Mouse (Mus musculus) 3134 (cell line): ENCODE results near the gene Ppm1b.
"Not testable (repeated sequence)": the region's sequence is repeated elsewhere in the genome, so short reads cannot be mapped to it uniquely, and the experiment has no call there.

Experiments used
- DNase-seq: peaks from one replicate; pipeline ENCODE4 v3.0.0-alpha.2; 2011; ENCODE audit warnings: low spot score; ENCODE audit not compliant: insufficient read length; ENCODE audit errors: extremely low read depth

The Ppm1b gene

DNA sequence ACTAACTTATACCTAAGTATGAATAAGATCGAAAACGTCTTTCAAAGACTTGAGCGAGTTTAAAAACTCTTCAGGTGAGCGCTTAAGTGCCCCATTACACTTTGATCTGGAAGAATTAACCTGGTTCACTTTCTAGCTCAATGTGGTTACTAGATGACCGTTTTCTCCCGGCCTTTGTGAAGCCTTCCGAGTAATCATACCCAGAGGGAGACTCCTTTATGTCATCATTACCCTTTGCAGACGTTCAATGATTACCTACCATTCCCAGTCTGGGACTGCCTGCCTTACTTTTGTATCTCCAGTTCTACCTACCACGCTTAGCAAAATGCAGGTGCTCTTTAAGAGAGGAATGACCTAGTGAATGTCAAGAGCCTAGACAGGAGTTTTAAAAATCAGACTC lies at the start of gene Ppm1b:
Ppm1b (plus strand) TSS at position 301 of the 400 bp plus-strand sequence.
- DNase-seq, result no peak

DNA sequence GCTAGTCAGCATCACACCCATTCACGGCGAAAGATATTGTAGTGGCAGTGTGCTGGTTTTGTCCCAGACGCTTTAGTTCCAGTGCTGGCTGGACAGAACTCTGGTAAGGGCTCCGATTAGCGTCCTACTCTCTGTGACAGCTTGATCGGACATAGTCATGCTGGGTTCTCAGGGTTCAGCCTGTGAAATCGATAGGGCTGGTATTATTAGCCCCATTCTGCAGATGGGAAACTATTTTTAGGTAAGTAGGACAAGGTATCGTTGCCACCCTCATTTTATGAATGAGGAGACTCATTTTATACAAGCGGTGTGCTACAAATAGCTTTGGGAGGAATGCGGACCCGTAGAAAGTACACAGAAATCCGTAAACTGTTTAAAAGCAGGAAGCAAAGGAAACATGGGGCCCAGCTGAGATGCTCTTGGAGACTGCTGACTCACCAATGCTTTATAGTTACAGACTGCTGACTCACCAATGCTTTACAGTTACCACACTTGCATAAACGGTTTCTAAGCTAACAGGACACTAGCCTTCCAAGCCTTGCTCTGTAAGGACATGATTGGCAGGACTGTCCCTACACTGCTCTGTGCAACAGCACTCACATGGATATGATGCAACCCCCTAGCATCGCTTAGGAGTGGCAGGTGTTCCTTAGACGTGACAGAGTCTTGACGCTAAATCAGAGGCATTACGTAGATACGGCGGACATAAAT lies 34.7 kb upstream of the Ppm1b start:
- DNase-seq, result no peak

DNA sequence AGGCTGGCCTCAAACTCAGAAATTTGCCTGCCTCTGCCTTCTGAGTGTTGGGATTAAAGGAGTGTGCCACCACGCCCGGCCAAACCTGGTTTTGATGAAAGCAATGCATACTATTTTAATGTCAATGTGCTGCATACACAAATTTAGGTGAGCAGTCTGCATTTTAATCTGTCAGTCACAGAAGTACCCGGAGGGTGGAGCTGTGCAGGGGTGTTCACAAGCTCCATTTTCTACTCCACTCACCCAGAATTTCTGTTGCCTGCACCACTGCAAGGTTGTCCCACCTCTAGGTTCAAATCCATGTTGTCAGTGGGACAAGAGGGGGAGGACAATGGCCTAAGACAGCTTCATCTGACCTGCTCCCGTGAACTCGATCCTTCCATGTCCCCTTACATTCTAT lies 31.8 kb upstream of the Ppm1b start:
- DNase-seq, result no peak

DNA sequence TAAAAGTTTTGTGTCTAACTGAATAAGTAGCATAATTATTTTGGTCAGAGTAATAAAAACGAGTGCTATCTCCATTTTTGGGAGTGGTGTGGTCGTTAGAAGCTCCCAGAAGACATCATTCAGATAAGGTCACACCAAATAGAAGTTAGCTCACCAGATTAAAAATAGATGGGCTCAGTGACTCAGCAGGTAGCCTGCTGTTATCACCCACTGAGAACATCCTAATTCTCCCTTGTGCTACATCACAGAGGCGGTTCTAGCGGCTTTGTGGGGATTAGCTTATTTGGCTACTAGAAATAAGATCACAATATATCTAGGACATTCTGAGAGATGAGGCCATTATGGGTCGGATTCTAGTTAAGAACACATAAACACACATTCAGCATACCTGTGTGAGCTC lies 30.3 kb upstream of the Ppm1b start:
- DNase-seq, result no peak

DNA sequence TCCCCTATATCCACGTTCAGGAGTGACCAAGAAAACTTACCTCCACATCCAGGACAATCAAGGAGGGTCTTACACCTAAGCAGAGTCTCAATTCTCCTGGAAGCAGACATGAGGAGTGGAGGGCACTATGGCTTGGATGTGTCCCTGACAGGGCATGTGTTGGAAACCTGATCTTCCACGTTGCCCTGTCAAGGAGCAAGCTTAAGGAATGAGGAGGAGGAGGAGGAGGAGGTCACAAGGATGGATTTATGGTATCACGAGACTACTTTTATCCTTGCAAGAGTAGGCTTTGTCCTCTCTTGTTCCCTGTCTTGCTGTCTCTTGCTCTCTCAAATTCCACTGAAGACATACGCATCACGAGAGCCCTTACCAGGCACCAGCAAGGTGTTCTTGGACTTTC lies 29.0 kb upstream of the Ppm1b start:
- DNase-seq, result no peak

DNA sequence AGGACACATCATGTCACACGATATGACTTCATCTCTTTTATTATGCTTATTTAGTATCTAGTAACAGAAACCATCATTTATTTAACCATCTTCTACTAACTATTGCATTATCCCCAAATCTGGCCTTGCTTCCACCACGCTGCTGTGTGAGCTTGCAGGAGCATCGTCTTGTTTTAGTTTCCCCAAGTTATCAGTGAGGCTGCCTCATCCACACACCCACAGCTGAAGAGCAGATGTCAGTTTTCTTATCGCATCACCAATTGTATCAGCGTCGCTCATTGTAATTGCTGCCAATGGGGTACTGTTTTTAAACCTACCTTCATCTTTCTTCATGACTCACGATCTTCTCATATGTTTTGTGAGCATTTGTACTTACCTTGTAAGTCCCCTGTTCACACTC lies 23.6 kb upstream of the Ppm1b start:
- no peak for DNase-seq

DNA sequence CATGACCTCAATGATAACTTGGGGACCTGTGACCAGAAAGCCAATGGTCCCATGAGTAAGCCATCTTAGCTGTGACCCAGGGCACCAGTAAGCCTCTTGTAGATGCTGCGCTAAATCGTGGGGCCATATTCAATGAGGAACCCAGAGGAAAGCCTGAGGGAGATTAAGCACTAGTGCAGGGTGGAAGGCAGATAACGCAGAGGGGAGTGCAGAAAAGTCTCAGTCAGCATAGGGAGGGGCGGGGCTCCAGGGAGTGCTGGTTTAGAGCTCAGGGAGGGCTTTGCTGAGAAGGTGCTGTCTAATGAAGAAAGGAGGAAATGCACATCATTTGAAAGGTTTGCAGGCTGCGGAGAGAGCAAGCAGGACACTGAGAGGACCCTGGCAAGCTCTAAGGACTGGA lies 22.6 kb upstream of the Ppm1b start:
- no peak for DNase-seq

DNA sequence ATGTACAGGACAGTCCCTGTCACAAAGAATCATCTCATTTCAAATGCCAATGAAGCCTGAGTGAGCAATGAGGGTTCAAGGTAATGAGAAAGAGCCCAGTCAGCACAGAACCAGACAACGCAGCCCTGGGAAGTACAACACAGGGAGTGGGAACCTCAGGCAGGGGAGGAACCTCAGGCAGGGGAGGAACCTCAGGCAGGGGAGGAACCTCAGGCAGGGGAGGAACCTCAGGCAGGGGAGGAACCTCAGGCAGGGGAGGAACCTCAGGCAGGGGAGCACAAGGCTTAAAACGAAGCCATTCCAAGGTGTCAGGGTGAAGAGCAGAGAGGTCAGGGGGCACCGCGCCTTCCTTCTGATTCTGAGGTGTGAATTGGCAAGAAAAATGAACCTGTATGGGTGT lies 20.9 kb upstream of the Ppm1b start:
- DNase-seq, result not testable (repeated sequence)

DNA sequence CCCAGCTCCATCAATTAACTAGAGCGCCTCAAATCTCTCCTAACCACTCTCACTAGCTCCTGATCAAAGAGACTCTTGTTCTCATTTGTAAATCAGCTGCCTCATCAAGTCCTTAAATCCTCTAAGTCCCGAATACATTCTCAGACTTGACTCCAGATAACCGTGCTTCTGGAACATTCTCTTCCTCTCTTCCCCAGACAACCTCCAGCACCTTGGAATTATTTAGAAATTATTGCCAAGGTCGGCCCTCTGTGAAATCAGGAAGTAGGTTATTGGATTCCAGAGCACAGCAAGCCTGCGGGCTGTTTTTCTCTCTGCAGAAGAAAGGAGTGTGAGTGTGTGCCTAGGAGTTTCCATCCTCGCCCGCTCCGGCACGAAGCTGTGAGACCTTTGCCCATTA lies 20.2 kb upstream of the Ppm1b start:
- no peak for DNase-seq

DNA sequence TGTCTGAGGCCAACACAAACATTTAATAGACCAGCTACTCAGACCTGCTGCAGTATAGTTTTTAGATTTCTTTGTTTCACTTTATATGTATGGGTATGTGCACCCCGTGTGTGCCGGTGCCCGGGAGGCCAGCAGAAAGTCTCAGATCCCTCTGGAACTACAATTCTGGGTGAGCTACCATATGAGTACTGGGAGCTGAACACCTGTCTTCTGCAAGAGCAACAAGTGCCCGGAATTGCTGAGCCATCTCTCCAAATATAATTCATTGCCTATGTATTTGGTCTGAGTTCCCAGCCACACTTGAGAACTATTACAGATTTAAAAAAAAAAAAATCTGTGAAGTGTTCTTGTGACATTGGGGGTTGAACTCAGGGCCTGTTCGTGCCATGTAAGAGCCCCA lies 19.7 kb upstream of the Ppm1b start:
- DNase-seq, result no peak

DNA sequence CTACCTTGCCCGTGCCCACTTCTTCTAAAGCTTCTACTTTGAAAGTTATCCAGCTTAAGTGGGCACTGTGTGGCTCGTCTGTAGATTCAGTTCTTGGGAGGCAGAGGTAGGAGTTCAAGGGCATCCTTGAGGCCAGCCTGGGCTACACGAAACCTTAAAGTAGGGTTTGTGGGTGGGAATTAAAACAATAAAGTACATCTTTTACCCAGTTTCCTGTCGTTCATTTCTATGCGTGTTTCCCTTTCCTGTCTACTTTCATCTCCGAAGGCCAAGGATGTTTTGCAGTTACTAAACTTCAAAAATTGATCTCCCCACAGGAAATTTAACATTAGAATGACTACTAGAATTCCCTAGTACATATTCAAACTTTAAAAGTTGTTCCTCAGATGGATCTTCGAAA lies 19.3 kb upstream of the Ppm1b start:
- no peak for DNase-seq

DNA sequence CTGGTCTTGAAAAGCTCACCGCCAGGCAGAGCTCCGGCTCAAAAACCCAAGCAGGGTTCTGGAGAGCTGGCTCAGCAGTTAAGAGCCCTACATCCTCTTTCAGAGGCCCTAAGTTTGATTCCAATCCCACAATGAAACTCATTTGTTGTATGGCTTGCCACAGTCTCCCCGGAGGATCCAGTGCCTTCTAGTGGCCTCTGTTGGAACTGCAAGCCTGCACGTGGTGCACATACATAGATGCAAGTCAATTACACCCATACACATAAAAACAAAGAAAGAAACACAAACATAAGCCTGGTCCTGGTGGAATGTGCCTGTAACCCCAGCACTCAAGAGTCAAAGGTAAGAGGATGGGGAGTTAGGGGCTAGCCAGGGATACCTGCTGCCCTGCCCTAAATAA lies 18.3 kb upstream of the Ppm1b start:
- no peak for DNase-seq

DNA sequence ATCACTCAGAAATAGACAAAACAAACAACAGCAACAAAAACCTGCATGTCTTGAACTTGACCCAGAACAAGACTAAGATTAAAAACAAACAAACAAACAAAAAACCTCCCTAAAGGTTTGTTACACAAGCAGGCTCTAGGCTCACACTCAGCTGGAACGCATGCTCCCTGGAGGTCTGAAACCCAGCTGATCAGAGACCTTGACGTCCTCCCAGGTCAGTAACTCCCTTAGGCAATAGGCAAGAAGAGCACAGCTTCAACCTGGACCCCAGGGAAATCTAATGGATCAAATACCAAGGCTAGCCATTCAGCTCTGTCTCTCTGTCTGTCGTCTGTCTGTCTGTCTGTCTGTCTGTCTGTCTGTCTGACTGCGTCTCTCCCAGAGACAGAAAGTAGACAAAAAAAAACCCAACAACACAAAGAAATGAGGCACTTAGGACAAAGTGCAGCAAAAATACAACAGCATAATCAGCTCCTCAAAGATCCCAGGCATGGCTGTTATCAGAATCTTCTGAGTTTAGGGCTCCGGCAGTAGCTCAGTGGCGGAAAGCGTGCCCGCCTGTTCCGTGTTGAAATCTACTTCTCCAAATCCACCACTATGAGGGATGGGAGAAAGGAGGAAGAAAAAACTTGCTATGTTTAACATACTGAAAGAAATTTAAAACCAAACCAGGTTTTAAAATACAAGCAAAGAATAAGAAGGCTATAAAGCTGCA lies 16.4 kb upstream of the Ppm1b start:
- DNase-seq, result no peak

DNA sequence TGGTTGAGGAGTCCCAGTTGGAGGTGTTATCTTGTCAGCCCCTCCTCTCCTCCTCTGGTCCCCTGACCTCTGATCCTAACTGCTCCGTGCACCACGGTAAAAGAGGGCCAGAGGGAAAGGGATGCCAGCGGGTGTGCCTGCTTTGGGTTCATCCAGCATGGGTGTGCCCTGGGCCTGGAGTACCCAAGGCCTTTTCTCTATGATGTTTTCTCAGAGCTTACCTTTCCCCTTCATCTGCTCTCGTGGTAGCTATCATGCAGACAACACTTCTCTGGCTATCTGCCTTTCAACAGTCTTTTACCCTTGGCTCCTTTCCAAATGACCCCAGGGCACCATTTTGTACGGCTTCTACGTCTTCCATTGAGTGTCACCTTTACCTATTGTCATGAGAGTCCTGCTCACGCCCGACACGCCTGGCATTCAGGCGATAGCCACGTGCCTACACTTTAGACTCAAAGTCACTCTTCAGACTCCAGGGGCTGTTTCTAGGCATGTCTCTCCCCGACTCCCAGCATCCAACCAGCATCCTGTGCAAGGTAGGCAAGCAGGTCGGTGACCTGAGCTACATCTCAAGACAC lies 15.2 kb upstream of the Ppm1b start:
- no peak for DNase-seq

DNA sequence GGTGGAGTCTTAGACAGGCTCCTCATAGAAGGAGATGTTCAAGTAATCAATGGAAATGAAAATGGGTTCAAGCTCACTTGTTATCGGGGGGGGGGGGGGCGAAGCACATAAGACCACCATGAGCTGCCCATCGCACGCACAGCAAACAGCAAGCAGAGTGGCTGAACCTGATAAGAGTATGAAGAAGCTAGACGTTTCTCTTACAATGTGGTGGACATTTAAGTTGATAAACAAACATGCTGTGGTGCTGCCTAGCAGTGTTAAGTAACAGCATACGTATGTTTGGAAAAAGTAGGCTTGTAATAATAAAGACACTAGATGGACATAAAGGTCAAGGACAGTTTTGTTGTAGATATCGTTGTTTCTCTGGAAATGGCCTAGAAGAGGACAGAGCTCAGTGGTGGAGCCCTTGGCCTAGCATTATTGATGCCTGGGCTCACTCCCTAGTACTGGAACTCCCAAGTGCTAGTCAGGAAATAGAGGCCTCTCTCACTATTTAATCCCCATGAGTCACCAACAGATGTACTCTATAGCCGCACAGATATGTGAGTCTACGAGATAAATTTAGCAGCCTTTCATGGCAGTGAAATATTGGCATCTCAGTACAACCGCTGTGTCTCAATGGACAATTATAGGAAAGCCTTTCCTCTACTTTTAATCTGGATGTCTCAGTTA lies 14.0 kb upstream of the Ppm1b start:
- no peak for DNase-seq

DNA sequence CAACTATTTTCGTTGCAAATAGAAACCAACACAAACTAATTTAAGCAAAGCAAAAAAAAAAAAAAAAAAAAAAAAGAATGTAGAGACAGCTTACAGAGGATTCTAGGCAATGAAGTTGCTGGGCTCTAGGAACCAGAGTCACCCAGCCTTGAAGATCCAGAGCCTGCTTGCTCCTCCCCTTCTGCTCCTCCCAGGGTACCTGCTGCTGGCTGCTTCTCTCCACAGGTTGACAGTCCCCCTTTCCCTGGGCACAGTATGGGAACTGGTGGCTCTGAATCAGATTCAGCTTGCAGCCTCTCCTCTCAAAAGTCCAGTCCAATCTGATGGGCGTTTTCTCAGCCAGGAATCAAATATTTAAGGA lies 13.5 kb upstream of the Ppm1b start:
- no peak for DNase-seq

DNA sequence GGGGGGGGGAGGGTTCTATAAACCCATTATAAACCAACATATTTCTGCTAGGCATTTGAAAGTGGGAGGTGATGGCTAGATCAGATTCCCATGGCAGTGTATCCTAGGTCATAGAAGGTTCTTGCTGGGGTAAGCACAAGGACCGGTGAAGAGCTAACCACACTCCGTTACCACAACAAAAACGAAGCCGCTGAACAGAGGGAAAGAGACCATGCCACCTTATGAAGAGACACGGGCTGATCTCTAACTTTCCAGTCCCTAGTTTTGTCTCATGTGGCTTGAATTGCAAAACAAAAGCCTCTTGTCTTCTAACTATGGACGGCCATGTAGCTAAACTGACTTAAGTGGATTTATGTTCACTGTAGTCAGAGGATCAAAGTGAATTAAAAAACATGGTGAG lies 12.2 kb upstream of the Ppm1b start:
- no peak for DNase-seq

DNA sequence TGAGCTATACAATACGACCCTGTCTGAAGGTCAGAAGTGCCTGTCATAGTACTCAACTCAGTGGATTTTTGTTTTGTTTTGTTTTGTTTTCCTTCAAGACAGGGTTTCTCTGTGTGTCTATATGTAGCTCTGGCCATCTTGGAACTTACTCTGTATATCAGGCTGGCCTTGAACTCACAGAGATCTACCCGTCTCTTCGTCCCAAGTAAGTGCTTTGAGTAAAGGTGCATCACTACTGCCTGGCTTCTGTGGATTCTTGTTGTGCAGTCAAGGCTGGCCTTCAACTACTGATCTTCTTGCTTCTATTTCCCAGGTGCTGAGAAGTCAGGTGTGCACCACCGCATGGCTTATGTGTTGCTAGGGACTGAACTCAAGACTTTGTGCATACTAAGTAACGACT lies 4.0 kb upstream of the Ppm1b start:
- no peak for DNase-seq

DNA sequence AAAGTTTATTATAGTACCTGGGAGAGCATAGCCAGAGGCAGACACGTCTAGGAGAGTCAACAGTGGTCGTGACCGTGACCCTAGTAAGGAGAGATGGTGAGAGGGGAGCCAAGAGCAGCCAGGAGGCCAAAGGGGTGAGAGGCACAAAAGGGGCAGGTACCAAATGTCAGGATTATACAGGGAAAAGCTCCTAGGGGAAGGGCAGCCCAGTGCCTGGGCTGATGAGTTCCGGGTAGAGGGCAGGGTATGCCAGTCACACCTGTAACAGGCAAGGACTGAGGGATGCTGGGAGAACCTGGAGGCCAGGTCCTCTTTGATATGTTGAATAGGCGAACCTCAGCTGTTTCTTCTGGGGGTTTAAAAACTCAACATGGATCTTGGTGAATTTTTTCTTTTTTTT lies 2.8 kb upstream of the Ppm1b start:
- DNase-seq, result no peak

DNA sequence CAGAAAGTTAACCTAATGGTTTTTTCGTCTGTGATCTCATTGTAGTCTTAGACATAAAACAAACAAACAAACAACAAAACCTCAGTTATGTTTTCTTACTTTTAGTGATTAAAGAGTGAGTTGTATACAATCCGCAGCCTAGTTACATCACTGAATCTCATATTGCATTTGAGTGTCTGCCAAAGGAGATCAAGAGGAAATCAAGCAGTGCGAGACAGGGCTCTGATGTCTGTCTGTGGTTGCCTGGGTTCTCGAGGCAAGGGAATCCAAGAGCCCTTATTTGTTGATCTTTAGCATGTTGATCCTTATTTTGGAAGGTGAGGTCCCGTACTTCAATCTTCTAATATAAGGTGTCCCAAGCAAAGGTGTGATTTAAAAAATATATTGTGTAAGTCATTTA lies 1.7 kb upstream of the Ppm1b start:
- no peak for DNase-seq

DNA sequence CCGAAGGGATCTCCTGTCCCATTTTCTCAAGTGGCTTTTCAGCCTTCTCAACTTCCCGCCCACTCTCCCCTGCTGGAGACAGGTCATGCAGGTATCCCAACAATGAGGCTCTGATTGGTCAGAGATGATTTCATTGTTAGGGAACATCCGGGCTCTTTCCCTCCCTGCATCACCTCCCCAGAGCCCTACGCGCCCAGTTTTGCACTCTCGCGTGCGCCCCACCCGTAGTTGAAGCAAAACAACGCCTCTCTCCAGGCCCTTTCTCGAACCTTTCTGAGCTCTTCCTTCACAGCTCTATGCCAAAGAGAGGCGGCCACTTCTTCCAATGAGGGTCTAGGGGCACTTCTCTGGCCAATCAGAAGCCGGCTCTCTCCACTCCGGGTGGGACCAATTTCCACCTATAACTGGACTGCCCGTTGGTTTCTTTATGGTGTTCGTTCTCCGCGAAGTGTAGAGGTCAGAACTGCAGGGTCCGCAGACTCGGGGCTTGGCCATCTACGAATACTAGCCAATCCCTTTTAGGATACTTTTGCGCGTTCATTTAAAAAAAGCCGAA lies 468 bp downstream of the Ppm1b start:
- peak; percentile 88 for DNase-seq
